Mouse (Mus musculus) intestine, embryonic 14.5 days (tissue): ENCODE results near the gene Pxylp1. TPM values are rescaled to one million over a fixed set of nuclear protein-coding genes. Genes with fewer than 3 reads are reported as not detected.

ENCODE experiments used
- ATAC-seq: fragments of 200-750 bp; cut with Nextera tagmentation; replicated peaks from 2 replicates; pipeline ENCODE4 v1.8.0; 2017; ENCODE audit warnings: low read depth, moderate number of reproducible peaks, moderate TSS enrichment, moderate library complexity; ENCODE audit not compliant: low FRiP score, low TSS enrichment
- DNase-seq: peaks from one replicate; pipeline ENCODE4 v3.0.0-alpha.2; 2018; ENCODE audit warnings: low spot score
- H3K27ac ChIP-seq: fragments of 300-500 bp; sonication (generic); 2 replicates; pipeline ENCODE4 v1.5.1; 2014; ENCODE audit warnings: low read depth, mild to moderate bottlenecking, control low read depth
- H3K27me3 ChIP-seq: fragments of 300-500 bp; sonication (generic); replicated peaks from 2 replicates; pipeline ENCODE4 v1.6.1; 2014; ENCODE audit warnings: low read length, control low read depth; ENCODE audit not compliant: control insufficient read depth, insufficient read depth
- H3K36me3 ChIP-seq: fragments of 300-500 bp; sonication (generic); 2 replicates; pipeline ENCODE4 v1.6.1; 2014; ENCODE audit warnings: low read length, control low read depth; ENCODE audit not compliant: control insufficient read depth, insufficient read depth
- H3K4me1 ChIP-seq: fragments of 300-500 bp; sonication (generic); replicated peaks from 2 replicates; pipeline ENCODE4 v1.6.1; 2014; ENCODE audit warnings: low read length, control low read depth, mixed read lengths; ENCODE audit not compliant: control insufficient read depth, insufficient read depth
- H3K4me2 ChIP-seq: fragments of 300-500 bp; sonication (generic); 2 replicates; pipeline ENCODE4 v1.6.1; 2014; ENCODE audit warnings: low read length
- H3K4me3 ChIP-seq: fragments of 300-500 bp; sonication (generic); 2 replicates; pipeline ENCODE4 v1.5.1; 2014; ENCODE audit warnings: low read depth, low read length, control low read depth, mixed read lengths
- H3K9ac ChIP-seq: fragments of 300-500 bp; sonication (generic); 2 replicates; pipeline ENCODE4 v1.6.1; 2014; ENCODE audit warnings: mild to moderate bottlenecking, low read length
- H3K9me3 ChIP-seq: fragments of 300-500 bp; sonication (generic); 2 replicates; pipeline ENCODE4 v1.6.1; 2016; ENCODE audit warnings: low read length, control low read depth; ENCODE audit not compliant: control insufficient read depth
- WGBS: fragments of 180-500 bp; shearing (Covaris S2); extraction: QIAGEN DNeasy Blood & Tissue Kit; methylation state at CpG from one replicate; pipeline ENCODE4 v1.1.7; 2014; 5-methylcytosine and 5-hydroxymethylcytosine counted together
- polyA plus RNA-seq: library from polyadenylated mRNA; unstranded; fragments of >200 nt; fragmentation: Nextera tagmentation; extraction: Ambion mirVana; gene quantifications from 2 replicates; pipeline ENCODE4 v1.2.1, GENCODE M21; 2014

Pxylp1 gene
- polyA plus RNA-seq, 1 experiment from 2014 or later = 56.2 TPM

- H3K4me3 ChIP-seq = no peak overlapping the region
- peak overlapping the region; percentile 74 for H3K27ac ChIP-seq
- DNase-seq = no peak
- no peak overlapping the region for H3K4me2 ChIP-seq
- H3K9me3 ChIP-seq = no peaks in the 10 kb centered on the region
- no peaks in the 10 kb centered on the region for H3K36me3 ChIP-seq
- peaks cover 16% of the 10 kb centered on the region for H3K4me1 ChIP-seq
- 80% methylated on average over 5 of the region's 5 CpGs for WGBS
- no peak overlapping the region for H3K9ac ChIP-seq
- ATAC-seq = no peak
- no peaks in the 10 kb centered on the region for H3K27me3 ChIP-seq
Measured at GRCm38 (mm10) chr9:96860380-96861091, 31.9 kb downstream of the Pxylp1 start.

- no peak overlapping the region for H3K4me2 ChIP-seq
- ATAC-seq = no peak
- H3K9me3 ChIP-seq = no peaks in the 10 kb centered on the region
- peaks cover 16% of the 10 kb centered on the region for H3K4me1 ChIP-seq
- no peaks in the 10 kb centered on the region for H3K36me3 ChIP-seq
- no peak overlapping the region for H3K27ac ChIP-seq
- WGBS = 60% methylated on average over 2 of the region's 2 CpGs
- DNase-seq = no peak
- H3K9ac ChIP-seq = no peak overlapping the region
- H3K27me3 ChIP-seq = no peaks in the 10 kb centered on the region
- no peak overlapping the region for H3K4me3 ChIP-seq
Measured at GRCm38 (mm10) chr9:96859027-96859426, 33.4 kb downstream of the Pxylp1 start.

GRCm38 (mm10) chr9:96857838-96858237 is 34.6 kb downstream of the Pxylp1 start:
- DNase-seq = no peak
- Histone ChIP-seq H3K27me3 (no peaks in the 10 kb centered on the region), H3K4me1 (peaks cover 8% of the 10 kb centered on the region), H3K36me3 (no peaks in the 10 kb centered on the region), H3K4me3 (no peak overlapping the region), H3K4me2 (no peak overlapping the region), H3K9me3 (no peaks in the 10 kb centered on the region), H3K9ac (no peak overlapping the region), H3K27ac (no peak overlapping the region)
- WGBS = 72% methylated on average over 4 of the region's 4 CpGs
- no peak for ATAC-seq

- peaks cover 9% of the 10 kb centered on the region for H3K4me1 ChIP-seq
- WGBS = 80% methylated on average over 16 of the region's 16 CpGs
- no peaks in the 10 kb centered on the region for H3K27me3 ChIP-seq
- DNase-seq = no peak
- H3K9ac ChIP-seq = no peak overlapping the region
- H3K27ac ChIP-seq = no peak overlapping the region
- no peaks in the 10 kb centered on the region for H3K9me3 ChIP-seq
- no peak overlapping the region for H3K4me3 ChIP-seq
- no peaks in the 10 kb centered on the region for H3K36me3 ChIP-seq
- H3K4me2 ChIP-seq = no peak overlapping the region
- no peak for ATAC-seq
Measured at GRCm38 (mm10) chr9:96853300-96854186, 38.9 kb downstream of the Pxylp1 start.

GRCm38 (mm10) chr9:96851634-96852033 is 40.8 kb downstream of the Pxylp1 start:
- Histone ChIP-seq H3K27ac (peak overlapping the region; percentile 43; the same call in 1 of the 2 replicates), H3K9ac (no peak overlapping the region), H3K4me1 (peaks cover 9% of the 10 kb centered on the region), H3K4me2 (no peak overlapping the region), H3K27me3 (no peaks in the 10 kb centered on the region), H3K4me3 (no peak overlapping the region), H3K36me3 (no peaks in the 10 kb centered on the region), H3K9me3 (no peaks in the 10 kb centered on the region)
- 39% methylated on average over 7 of the region's 7 CpGs for WGBS
- no peak for ATAC-seq
- DNase-seq = no peak

- no peaks in the 10 kb centered on the region for H3K27me3 ChIP-seq
- DNase-seq (no peak), ATAC-seq (no peak)
- H3K4me2 ChIP-seq = no peak overlapping the region
- no peaks in the 10 kb centered on the region for H3K36me3 ChIP-seq
- no peak overlapping the region for H3K9ac ChIP-seq
- 0 out of 2 replicates have a peak overlapping the region, but pooled peaks have one; percentile 43 for H3K27ac ChIP-seq
- WGBS = 72% methylated on average over 7 of the region's 7 CpGs
- H3K9me3 ChIP-seq = no peaks in the 10 kb centered on the region
- H3K4me3 ChIP-seq = no peak overlapping the region
- H3K4me1 ChIP-seq = peaks cover 9% of the 10 kb centered on the region
Measured at GRCm38 (mm10) chr9:96851036-96851435, 41.4 kb downstream of the Pxylp1 start.

GRCm38 (mm10) chr9:96849012-96849411 is 43.5 kb downstream of the Pxylp1 start:
- no peak for DNase-seq
- H3K9me3 ChIP-seq = no peaks in the 10 kb centered on the region
- H3K27ac ChIP-seq = no peak overlapping the region
- peaks cover 9% of the 10 kb centered on the region for H3K4me1 ChIP-seq
- H3K4me3 ChIP-seq = no peak overlapping the region
- no peaks in the 10 kb centered on the region for H3K27me3 ChIP-seq
- H3K9ac ChIP-seq = no peak overlapping the region
- 58% methylated on average over 5 of the region's 5 CpGs for WGBS
- no peak for ATAC-seq
- H3K4me2 ChIP-seq = no peak overlapping the region
- no peaks in the 10 kb centered on the region for H3K36me3 ChIP-seq

- WGBS = 92% methylated on average over 8 of the region's 8 CpGs
- no peak for ATAC-seq
Measured at GRCm38 (mm10) chr9:96846361-96846760, 46.1 kb downstream of the Pxylp1 start.

More at GRCm38 (mm10) chr9:96846361-96846760, 46.1 kb downstream of the Pxylp1 start:
- no peak overlapping the region for H3K4me3 ChIP-seq
- no peaks in the 10 kb centered on the region for H3K36me3 ChIP-seq
- H3K4me1 ChIP-seq = peaks cover 2% of the 10 kb centered on the region; the same call in 1 of the 2 replicates
- no peak overlapping the region for H3K27ac ChIP-seq
- DNase-seq = no peak
- no peak overlapping the region for H3K9ac ChIP-seq
- no peaks in the 10 kb centered on the region for H3K9me3 ChIP-seq
- H3K4me2 ChIP-seq = no peak overlapping the region
- H3K27me3 ChIP-seq = no peaks in the 10 kb centered on the region
